11 mouse cellular contexts compared by ENCODE assay signal in genomic region chr6:99159452-99160347, GRCm38 (mm10).
DNase-seq lines count a peak whose midpoint lies in the region; ATAC-seq and TF ChIP-seq lines count a peak whose summit lies in the region.
"Had no signal": no experiment of that assay in that cellular context is flagged by ENCODE, and none has a peak within 500 bp of the region (broad histone marks: within the 10 kb centered on the region; RNA-seq: fewer than 3 reads in every experiment).

No protein-coding gene starts in this region.

- peak; percentile 25 for DNase-seq in adrenal gland, adult 2 months
- DNase-seq in adrenal gland, postnatal 4 days (ENCODE audit: low spot score in 2 of 2) = no peak
- DNase-seq in lung, postnatal 0 days (ENCODE audit: low spot score) = no peak
- peak; percentile 44 for DNase-seq in retina, postnatal 1 day
- DNase-seq in urinary bladder, adult 2 months (ENCODE audit: low spot score) = no peak
- no peak for DNase-seq in MN1 (ENCODE audit: low spot score)
- DNase-seq: heart, postnatal 36 days; thymus, adult 18-20 months had no signal

- TF ChIP-seq CTCF in lung, postnatal 0 days (IDR thresholded peaks at IDR 0.05) = no peak

- peak overlapping the region; percentile 20 for H3K27ac ChIP-seq in lung, embryonic 15.5 days
- no peak overlapping the region; the same call in 1 of the 2 replicates for H3K27ac ChIP-seq in lung, postnatal 0 days (ENCODE audit: low read length)
- 0 out of 2 replicates have a peak overlapping the region, but pooled peaks have one; percentile 19 for H3K27ac ChIP-seq in hindbrain, embryonic 15.5 days (replicated peaks)

- H3K9me3 ChIP-seq in lung, embryonic 15.5 days = no peaks in the 10 kb centered on the region
- no peaks in the 10 kb centered on the region for H3K9me3 ChIP-seq in lung, postnatal 0 days (ENCODE audit: low read length)
- no peaks in the 10 kb centered on the region for H3K9me3 ChIP-seq in hindbrain, embryonic 15.5 days

- no peak for ATAC-seq in lung, embryonic 15.5 days (ENCODE audit: borderline replicate concordance, extremely low read depth, low FRiP score, low TSS enrichment)
- ATAC-seq in lung, postnatal 0 days = no peak
- no peak; the same call in 1 of the 2 replicates for ATAC-seq in hindbrain, embryonic 15.5 days (ENCODE audit: low FRiP score, low read depth)

- no peak overlapping the region for H3K9ac ChIP-seq in lung, embryonic 15.5 days
- H3K9ac ChIP-seq in lung, postnatal 0 days (replicated peaks; ENCODE audit: low read depth) = no peak overlapping the region
- H3K9ac ChIP-seq in hindbrain, embryonic 15.5 days = no peak overlapping the region

- 37% methylated on average over 23 of the region's 23 CpGs for WGBS in lung, embryonic 15.5 days
- 50% methylated on average over 23 of the region's 23 CpGs for WGBS in lung, postnatal 0 days
- 53% methylated on average over 23 of the region's 23 CpGs for WGBS in hindbrain, embryonic 15.5 days

- no peaks in the 10 kb centered on the region for H3K27me3 ChIP-seq in lung, embryonic 15.5 days
- no peaks in the 10 kb centered on the region for H3K27me3 ChIP-seq in lung, postnatal 0 days (replicated peaks; ENCODE audit: insufficient read depth, low read length)
- H3K27me3 ChIP-seq in hindbrain, embryonic 15.5 days = no peaks in the 10 kb centered on the region

- no peak for TF ChIP-seq EP300 in lung, postnatal 0 days (IDR thresholded peaks at IDR 0.05)

- peaks cover 14% of the 10 kb centered on the region; the same call in 1 of the 2 replicates for H3K4me1 ChIP-seq in lung, embryonic 15.5 days
- H3K4me1 ChIP-seq in lung, postnatal 0 days (ENCODE audit: insufficient read depth, low read depth, low read length) = no peaks in the 10 kb centered on the region
- H3K4me1 ChIP-seq in hindbrain, embryonic 15.5 days (replicated peaks) = peaks cover 5% of the 10 kb centered on the region; the same call in 1 of the 2 replicates

- no peak overlapping the region; the same call in 1 of the 2 replicates for H3K4me2 ChIP-seq in lung, embryonic 15.5 days
- no peak overlapping the region for H3K4me2 ChIP-seq in lung, postnatal 0 days (replicated peaks; ENCODE audit: low read depth, low read length)
- H3K4me2 ChIP-seq in hindbrain, embryonic 15.5 days = no peak overlapping the region
- H3K4me2 ChIP-seq: liver, embryonic 11.5 days had no signal

- H3K4me3 ChIP-seq in lung, embryonic 15.5 days = no peak overlapping the region
- H3K4me3 ChIP-seq in lung, postnatal 0 days (ENCODE audit: low read depth, low read length) = no peak overlapping the region
- H3K4me3 ChIP-seq in hindbrain, embryonic 15.5 days = no peak overlapping the region

- no peaks in the 10 kb centered on the region for H3K36me3 ChIP-seq in lung, embryonic 15.5 days
- no peaks in the 10 kb centered on the region for H3K36me3 ChIP-seq in lung, postnatal 0 days (ENCODE audit: insufficient read depth, low read length)
- no peaks in the 10 kb centered on the region for H3K36me3 ChIP-seq in hindbrain, embryonic 15.5 days

Comparison
In these comparisons a context has a peak if more than half of its experiments do, and no peak if none do; other contexts are left out.
1. DNase-seq: peak in adrenal gland, adult 2 months (single experiment) and retina, postnatal 1 day (single experiment); none in adrenal gland, postnatal 4 days (0 of 2), lung, postnatal 0 days (single experiment), urinary bladder, adult 2 months (single experiment) and MN1 (single experiment).